Mouse (Mus musculus) C2C12 (cell line): ENCODE measurements around the gene Rcvrn. TPM values are rescaled to one million over a fixed set of nuclear protein-coding genes. Genes with fewer than 3 reads are reported as not detected.

Source experiments
- H3K27me3 ChIP-seq: one replicate; pipeline ENCODE4 v1.6.1; 2011; ENCODE audit not compliant: control insufficient read depth, insufficient read depth, insufficient read length
- H3K36me3 ChIP-seq: one replicate; pipeline ENCODE4 v1.6.1; 2011; ENCODE audit not compliant: control insufficient read depth, insufficient read depth
- H3K4me3 ChIP-seq: one replicate; pipeline ENCODE4 v1.5.1; 2011; ENCODE audit warnings: mild to moderate bottlenecking, control low read depth; ENCODE audit not compliant: poor library complexity, insufficient read depth, severe bottlenecking
- H3K79me2 ChIP-seq: one replicate; pipeline ENCODE4 v1.6.1; 2011; ENCODE audit not compliant: control insufficient read depth, insufficient read depth
- H3K79me3 ChIP-seq: one replicate; pipeline ENCODE4 v1.6.1; 2011; ENCODE audit warnings: low read depth, control low read depth
- H3ac ChIP-seq: one replicate; pipeline ENCODE3; 2011; ENCODE audit warnings: low read depth; ENCODE audit not compliant: control insufficient read depth, insufficient read length
- CEBPB ChIP-seq: IDR thresholded peaks from one replicate; pipeline ENCODE4 v1.6.1; 2011; ENCODE audit warnings: low read depth, mild to moderate bottlenecking, control low read depth, moderate library complexity
- CTCF ChIP-seq: IDR thresholded peaks from one replicate; pipeline ENCODE4 v1.5.1; 2011; ENCODE audit not compliant: control insufficient read depth, insufficient read depth, insufficient read length
- FOSL1 ChIP-seq: IDR thresholded peaks from one replicate; pipeline ENCODE4 v1.8.0; 2011; ENCODE audit warnings: mild to moderate bottlenecking, low read length; ENCODE audit not compliant: poor library complexity, insufficient read depth, severe bottlenecking
- MAX ChIP-seq: IDR thresholded peaks from one replicate; pipeline ENCODE4 v1.6.1; 2011; ENCODE audit warnings: mild to moderate bottlenecking, control low read depth
- MYOD1 ChIP-seq: IDR thresholded peaks from one replicate; pipeline ENCODE4 v1.6.1; 2011; ENCODE audit warnings: low read depth; ENCODE audit not compliant: control insufficient read depth, insufficient read length
- MYOG ChIP-seq: IDR thresholded peaks from one replicate; pipeline ENCODE4 v1.6.1; 2011; ENCODE audit not compliant: control insufficient read depth, insufficient read length; ENCODE audit errors: extremely low read depth
- USF1 ChIP-seq: IDR thresholded peaks from one replicate; pipeline ENCODE4 v1.6.1; 2011; ENCODE audit warnings: low read depth, mild to moderate bottlenecking, control low read depth, moderate library complexity
- long read RNA-seq, 2 experiments: library from polyadenylated mRNA; unstranded; transcript quantifications; one replicate each; pipeline ENCODE4 v2.0.0; 2019 to 2020
- polyA plus RNA-seq: library from polyadenylated mRNA; unstranded; fragments of >200 nt; fragmentation: generic; extraction: Trizol; gene quantifications from one replicate; pipeline ENCODE4 v1.2.1, GENCODE M21; 2012; ENCODE audit warnings: missing spikeins

Gene Rcvrn
- polyA plus RNA-seq, result not detected
- long read RNA-seq, experiment 1, result 0 reads
- long read RNA-seq, experiment 2, result 0 reads

- Histone ChIP-seq H3K79me3 (no peaks in the 10 kb centered on the region), H3K27me3 (peaks cover 6% of the 10 kb centered on the region), H3K36me3 (no peaks in the 10 kb centered on the region), H3K4me3 (no peak within 1 kb of the TSS), H3ac (no peak within 1 kb of the TSS), H3K79me2 (no peaks in the 10 kb centered on the region)
- TF ChIP-seq MAX (no peak), MYOD1 (no peak), MYOG (no peak), FOSL1 (no peak), CTCF (no peak), CEBPB (no peak), USF1 (no peak)
Measured at GRCm38 (mm10) chr11:67694703-67695376, at the start of gene Rcvrn. Gene Rcvrn, plus strand, starts transcription at chr11:67695326.

- H3K79me3 ChIP-seq, result no peaks in the 10 kb centered on the region
- TF ChIP-seq FOSL1, result no peak
- TF ChIP-seq CTCF, result peak; percentile 16
- H3K27me3 ChIP-seq, result no peaks in the 10 kb centered on the region
- no peak overlapping the region for H3K4me3 ChIP-seq
- no peaks in the 10 kb centered on the region for H3K79me2 ChIP-seq
- no peak overlapping the region for H3ac ChIP-seq
- H3K36me3 ChIP-seq, result no peaks in the 10 kb centered on the region
Measured at GRCm38 (mm10) chr11:67647745-67648144, 47.4 kb upstream of the Rcvrn start.

GRCm38 (mm10) chr11:67648651-67649407 is 46.3 kb upstream of the Rcvrn start:
- no peaks in the 10 kb centered on the region for H3K36me3 ChIP-seq
- peaks cover 3% of the 10 kb centered on the region for H3K27me3 ChIP-seq
- H3K4me3 ChIP-seq, result no peak overlapping the region
- no peaks in the 10 kb centered on the region for H3K79me2 ChIP-seq
- TF ChIP-seq CTCF (no peak), USF1 (no peak), MYOG (no peak), CEBPB (no peak), FOSL1 (no peak), MAX (no peak), MYOD1 (no peak)
- H3K79me3 ChIP-seq, result no peaks in the 10 kb centered on the region
- H3ac ChIP-seq, result no peak overlapping the region

GRCm38 (mm10) chr11:67649971-67650707 is 45.0 kb upstream of the Rcvrn start:
- Histone ChIP-seq H3K36me3 (no peaks in the 10 kb centered on the region), H3K79me2 (no peaks in the 10 kb centered on the region), H3K79me3 (no peaks in the 10 kb centered on the region), H3K27me3 (peaks cover 3% of the 10 kb centered on the region), H3K4me3 (no peak overlapping the region), H3ac (no peak overlapping the region)
- TF ChIP-seq MYOG (no peak), MAX (no peak), USF1 (no peak), FOSL1 (no peak), CEBPB (no peak), MYOD1 (no peak), CTCF (no peak)

- TF ChIP-seq MYOG (no peak), CEBPB (no peak), CTCF (no peak), FOSL1 (no peak), MYOD1 (no peak), USF1 (no peak), MAX (no peak)
- no peak overlapping the region for H3ac ChIP-seq
- H3K79me2 ChIP-seq, result no peaks in the 10 kb centered on the region
- H3K4me3 ChIP-seq, result no peak overlapping the region
- H3K79me3 ChIP-seq, result no peaks in the 10 kb centered on the region
- no peaks in the 10 kb centered on the region for H3K36me3 ChIP-seq
- H3K27me3 ChIP-seq, result peaks cover 3% of the 10 kb centered on the region
Measured at GRCm38 (mm10) chr11:67651731-67652130, 43.4 kb upstream of the Rcvrn start.
